Mouse (Mus musculus): ENCODE data around the gene Dnm3. TPM values are rescaled to one million over a fixed set of nuclear protein-coding genes. Genes with fewer than 3 reads are reported as not detected.
A peak's percentile ranks its signal among the peaks of the same experiment; 100 is the strongest.

Gene Dnm3
- polyA plus RNA-seq, 1 experiment from 2014 or later, result 1.1 TPM

DNA sequence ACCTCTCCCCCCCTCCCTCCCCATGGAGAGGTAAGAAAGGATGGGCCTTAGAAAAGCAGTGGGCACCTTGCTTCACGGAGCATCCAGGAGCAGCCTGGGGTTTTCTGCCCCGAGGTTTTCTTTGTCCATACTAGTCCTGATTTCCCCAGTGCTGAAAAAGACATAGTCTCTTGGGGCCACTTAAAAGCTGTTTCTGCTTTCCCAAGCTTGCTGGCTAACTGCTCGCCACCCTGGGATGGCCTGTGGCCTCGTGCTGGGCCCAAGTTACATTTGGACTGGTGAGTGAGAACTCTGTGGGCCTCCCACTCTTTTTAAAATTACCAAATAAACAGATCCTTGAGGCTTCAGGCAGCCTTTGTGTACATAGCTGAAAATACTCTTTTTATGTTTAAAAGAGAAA, 500.5 kb downstream of the Dnm3 start:
- ATAC-seq (ENCODE audit: insufficient number of reproducible peaks, low FRiP score), result no peak
- peaks cover 15% of the 10 kb centered on the region for H3K4me1 ChIP-seq (replicated peaks)
- no peak overlapping the region for H3K9ac ChIP-seq
- no peaks in the 10 kb centered on the region for H3K36me3 ChIP-seq
- no peaks in the 10 kb centered on the region for H3K9me3 ChIP-seq (replicated peaks)
- no peak overlapping the region for H3K27ac ChIP-seq (ENCODE audit: poor library complexity, severe bottlenecking)
- H3K4me3 ChIP-seq, result no peak overlapping the region
- H3K4me2 ChIP-seq, result no peak overlapping the region
- 72% methylated on average over 4 of the region's 4 CpGs for WGBS
- H3K27me3 ChIP-seq (replicated peaks), result no peaks in the 10 kb centered on the region

DNA sequence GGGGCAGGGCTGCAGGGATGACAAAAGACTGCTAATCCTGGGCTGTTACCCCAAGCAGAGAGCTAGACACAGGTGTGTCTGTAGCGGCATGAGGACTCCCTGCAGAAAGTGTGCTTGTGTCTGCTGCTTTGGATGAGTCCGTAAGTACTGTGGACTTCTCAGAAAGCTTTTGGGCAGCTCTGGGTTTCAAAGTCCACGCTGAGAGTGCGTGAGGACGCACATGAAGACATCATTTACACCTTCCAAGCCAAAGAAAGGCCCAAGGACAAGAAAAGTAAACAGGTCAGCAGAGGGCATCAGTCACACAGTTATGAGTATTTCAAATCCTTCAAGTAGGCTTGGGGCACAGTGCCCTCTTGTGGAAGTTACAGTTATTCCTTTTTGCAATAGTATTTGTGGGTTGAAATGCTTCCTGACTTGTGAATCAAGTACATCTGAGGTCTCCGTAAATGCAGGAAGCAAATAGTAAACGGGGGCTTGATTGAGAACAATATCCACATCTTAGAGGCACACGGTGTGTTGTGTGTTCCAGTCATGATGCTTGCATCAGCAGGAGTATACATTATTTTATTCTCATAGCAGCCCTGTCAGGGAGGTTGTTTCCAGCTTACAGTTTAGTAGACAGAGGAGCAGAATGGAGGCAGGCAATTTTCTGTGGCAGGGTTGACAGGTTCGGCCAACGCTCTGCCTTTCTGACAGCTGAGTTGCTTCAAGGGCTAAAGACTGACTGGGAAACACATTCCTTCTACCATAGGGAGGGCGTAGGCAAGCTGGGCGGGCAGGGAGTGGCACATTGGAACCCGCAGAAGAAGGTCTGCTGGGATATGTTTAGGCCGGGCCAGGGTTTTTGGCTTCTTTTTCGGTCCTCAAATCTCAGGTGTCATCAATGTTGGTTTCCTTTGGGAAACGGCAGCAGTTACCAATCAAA, 501.3 kb downstream of the Dnm3 start:
- no peak for ATAC-seq (ENCODE audit: insufficient number of reproducible peaks, low FRiP score)
- H3K27me3 ChIP-seq (replicated peaks), result no peaks in the 10 kb centered on the region
- H3K9me3 ChIP-seq (replicated peaks), result no peaks in the 10 kb centered on the region
- H3K4me3 ChIP-seq, result no peak overlapping the region
- H3K4me1 ChIP-seq (replicated peaks), result peaks cover 15% of the 10 kb centered on the region
- no peaks in the 10 kb centered on the region for H3K36me3 ChIP-seq
- peak overlapping the region; percentile 23; the same call in 1 of the 2 replicates for H3K4me2 ChIP-seq
- H3K27ac ChIP-seq (ENCODE audit: poor library complexity, severe bottlenecking), result no peak overlapping the region
- peak overlapping the region; percentile 41; the same call in 1 of the 2 replicates for H3K9ac ChIP-seq
- WGBS, result 46% methylated on average over 16 of the region's 16 CpGs

DNA sequence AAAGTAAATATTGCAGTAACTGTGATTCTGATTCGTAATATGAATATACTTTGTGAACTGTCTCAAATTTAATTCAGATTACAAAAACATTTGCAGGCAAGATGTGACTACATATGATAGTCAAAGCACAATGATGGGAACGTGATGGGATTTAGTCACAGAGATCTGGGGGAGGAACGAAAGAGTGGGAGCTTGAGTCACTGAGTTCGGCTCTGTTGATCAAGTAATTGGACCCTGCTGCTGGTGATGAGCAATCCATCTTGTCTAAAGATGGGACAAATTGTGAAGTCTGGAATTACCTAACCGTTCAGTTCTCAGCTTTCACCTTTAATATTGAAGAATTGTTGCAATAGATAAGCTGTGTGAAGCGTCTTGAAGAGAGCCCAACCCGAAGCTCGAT, 505.6 kb downstream of the Dnm3 start:
- peaks cover 11% of the 10 kb centered on the region for H3K36me3 ChIP-seq
- no peak overlapping the region for H3K4me3 ChIP-seq
- no peak overlapping the region for H3K9ac ChIP-seq
- H3K9me3 ChIP-seq (replicated peaks), result no peaks in the 10 kb centered on the region
- H3K4me2 ChIP-seq, result no peak overlapping the region
- no peak for ATAC-seq (ENCODE audit: insufficient number of reproducible peaks, low FRiP score)
- WGBS, result 85% methylated on average over 8 of the region's 8 CpGs
- no peak overlapping the region for H3K27ac ChIP-seq (ENCODE audit: poor library complexity, severe bottlenecking)
- peaks cover 24% of the 10 kb centered on the region for H3K4me1 ChIP-seq (replicated peaks)
- no peaks in the 10 kb centered on the region for H3K27me3 ChIP-seq (replicated peaks)

DNA sequence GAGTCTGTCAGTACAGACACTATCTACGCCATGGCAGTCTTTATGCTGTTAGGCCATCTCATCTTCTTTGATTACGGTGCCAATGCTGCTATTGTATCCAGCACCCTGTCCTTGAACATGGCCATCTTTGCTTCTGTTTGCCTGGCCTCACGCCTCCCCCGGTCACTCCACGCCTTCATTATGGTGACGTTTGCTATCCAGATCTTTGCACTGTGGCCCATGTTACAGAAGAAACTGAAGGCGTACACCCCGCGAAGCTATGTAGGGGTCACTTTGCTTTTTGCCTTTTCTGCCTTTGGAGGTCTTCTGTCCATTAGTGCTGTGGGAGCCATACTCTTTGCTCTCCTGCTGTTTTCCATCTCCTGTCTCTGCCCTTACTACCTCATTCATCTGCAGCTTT, 507.0 kb downstream of the Dnm3 start:
- ATAC-seq (ENCODE audit: insufficient number of reproducible peaks, low FRiP score), result no peak
- Histone ChIP-seq H3K9me3 (replicated peaks) (no peaks in the 10 kb centered on the region), H3K4me1 (replicated peaks) (peaks cover 16% of the 10 kb centered on the region), H3K27me3 (replicated peaks) (no peaks in the 10 kb centered on the region), H3K4me2 (no peak overlapping the region), H3K4me3 (no peak overlapping the region), H3K36me3 (peaks cover 11% of the 10 kb centered on the region), H3K27ac (ENCODE audit: poor library complexity, severe bottlenecking) (no peak overlapping the region), H3K9ac (no peak overlapping the region)
- 93% methylated on average over 9 of the region's 9 CpGs for WGBS

DNA sequence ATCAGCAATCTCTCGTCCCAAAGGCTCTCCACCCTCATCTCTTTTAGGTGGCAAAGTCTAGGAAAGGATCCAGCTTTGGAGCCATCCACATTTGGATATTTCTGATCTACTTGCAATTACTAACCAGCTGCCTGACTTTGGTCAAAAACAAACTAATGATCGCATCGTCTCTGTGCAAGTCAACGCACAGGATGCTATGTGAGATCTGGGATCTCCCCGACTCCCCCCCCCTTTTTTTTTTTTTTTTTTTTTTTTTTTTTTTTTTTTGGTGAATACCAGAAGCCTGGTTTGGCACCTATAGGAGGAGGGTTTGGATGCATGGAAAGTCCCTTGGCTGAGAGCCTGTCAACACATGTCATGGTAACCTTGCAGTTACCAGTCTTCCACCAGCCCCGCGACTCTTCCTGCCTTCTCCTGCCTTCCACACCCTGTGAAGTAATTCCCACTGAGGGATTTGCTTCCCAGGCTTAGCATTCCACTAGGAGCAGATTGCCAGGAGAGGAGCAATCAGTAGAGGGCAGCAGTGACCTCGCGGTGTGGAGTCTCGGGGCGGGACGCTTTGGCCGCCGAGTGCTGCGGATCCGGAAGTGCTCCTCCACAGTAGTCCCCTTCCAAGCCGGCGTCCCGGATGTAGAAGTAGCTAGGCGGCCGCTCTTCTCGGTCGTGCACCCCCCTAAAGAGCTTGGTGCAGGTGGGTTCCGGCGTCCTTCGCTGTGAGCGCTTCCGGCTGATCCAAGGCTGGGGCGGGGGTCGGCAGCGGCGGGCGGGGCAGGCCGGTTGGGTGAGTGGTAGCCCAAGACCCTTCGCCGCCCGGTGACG, 509.0 kb downstream of the Dnm3 start, which contains the start of gene Pigc:
TSS of gene Pigc (plus strand) at position 598 of the 819 bp plus-strand sequence.
- Histone ChIP-seq H3K4me2 (peak within 1 kb of the TSS; percentile 69), H3K27me3 (replicated peaks) (peaks cover 7% of the 10 kb centered on the region; the same call in 1 of the 2 replicates), H3K36me3 (peaks cover 11% of the 10 kb centered on the region), H3K4me3 (peak within 1 kb of the TSS; percentile 89), H3K9me3 (replicated peaks) (no peaks in the 10 kb centered on the region), H3K4me1 (replicated peaks) (peaks cover 13% of the 10 kb centered on the region), H3K9ac (peak within 1 kb of the TSS; percentile 78), H3K27ac (ENCODE audit: poor library complexity, severe bottlenecking) (peak within 1 kb of the TSS; percentile 83)
- 3% methylated on average over 38 of the region's 38 CpGs for WGBS
- ATAC-seq (ENCODE audit: insufficient number of reproducible peaks, low FRiP score), result peak; percentile 96

DNA sequence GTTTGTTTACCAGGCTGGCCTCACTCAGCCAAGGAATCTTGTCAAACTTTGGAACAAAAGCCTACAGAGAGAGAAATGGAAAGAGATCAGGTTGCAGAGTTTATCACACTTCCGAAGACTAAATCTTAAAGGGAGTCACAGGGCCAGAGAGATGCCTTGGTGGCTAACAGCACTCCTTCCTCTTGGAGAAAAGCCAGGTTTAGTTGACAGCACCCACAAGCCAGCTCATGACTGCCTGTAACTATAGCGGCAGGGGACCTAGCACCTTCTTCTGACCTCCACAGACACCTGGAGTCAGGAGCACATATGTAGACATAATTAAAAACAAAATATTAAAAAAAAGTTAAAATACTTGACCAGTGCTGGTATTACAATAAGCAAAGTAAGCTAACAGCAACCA, 509.9 kb downstream of the Dnm3 start:
- no peak overlapping the region for H3K4me2 ChIP-seq
- H3K36me3 ChIP-seq, result peaks cover 11% of the 10 kb centered on the region
- H3K27ac ChIP-seq (ENCODE audit: poor library complexity, severe bottlenecking), result no peak overlapping the region
- H3K9ac ChIP-seq, result no peak overlapping the region
- peaks cover 9% of the 10 kb centered on the region for H3K4me1 ChIP-seq (replicated peaks)
- H3K9me3 ChIP-seq (replicated peaks), result no peaks in the 10 kb centered on the region
- peaks cover 7% of the 10 kb centered on the region; the same call in 1 of the 2 replicates for H3K27me3 ChIP-seq (replicated peaks)
- 69% methylated on average over 2 of the region's 2 CpGs for WGBS
- ATAC-seq (ENCODE audit: insufficient number of reproducible peaks, low FRiP score), result no peak
- no peak overlapping the region for H3K4me3 ChIP-seq

DNA sequence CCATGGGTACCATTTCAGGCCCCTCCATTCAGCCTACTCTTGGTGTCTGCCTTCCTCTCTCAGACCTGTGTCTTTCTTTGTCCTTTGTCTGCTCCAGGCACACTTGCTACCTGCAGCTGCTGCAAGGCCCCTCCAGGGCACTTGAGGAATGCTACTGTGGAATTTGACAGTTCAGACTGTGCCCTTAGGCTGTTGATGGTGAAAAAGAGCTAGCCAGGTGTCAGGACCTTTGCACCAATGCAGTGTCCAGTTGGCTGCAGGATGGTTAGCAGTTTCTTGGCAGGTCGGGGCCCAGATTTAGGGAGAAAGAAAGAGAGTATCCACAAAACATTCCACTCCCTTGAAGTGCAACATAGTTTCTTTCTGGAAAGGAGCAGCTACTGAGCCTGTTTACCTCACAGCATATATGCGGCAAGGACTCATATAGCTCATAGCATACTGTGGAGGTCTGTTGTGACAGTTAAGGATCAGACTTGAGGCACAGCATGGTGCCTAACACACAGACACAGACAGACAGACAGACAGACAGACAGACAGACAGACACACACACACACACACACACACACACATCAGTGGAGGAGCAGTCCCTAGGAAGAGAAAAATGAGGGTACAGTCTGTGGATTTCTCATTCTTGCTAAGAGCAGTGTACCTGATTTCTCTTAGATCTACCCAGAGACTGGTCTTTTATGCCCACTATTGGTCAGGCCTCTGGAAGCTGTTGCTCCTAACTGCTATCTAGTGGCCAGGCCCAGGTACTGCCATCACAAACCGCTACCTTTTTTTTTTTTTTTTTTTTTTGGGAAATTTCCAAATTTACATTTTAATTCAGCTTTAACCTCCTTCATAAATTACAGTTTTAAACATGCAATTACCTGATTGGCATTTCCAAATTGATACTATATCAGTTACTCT, 515.1 kb downstream of the Dnm3 start:
- 43% methylated on average over 3 of the region's 3 CpGs for WGBS
- no peak overlapping the region for H3K4me2 ChIP-seq
- H3K9me3 ChIP-seq (replicated peaks), result no peaks in the 10 kb centered on the region
- peaks cover 6% of the 10 kb centered on the region for H3K4me1 ChIP-seq (replicated peaks)
- H3K27me3 ChIP-seq (replicated peaks), result peaks cover 7% of the 10 kb centered on the region; the same call in 1 of the 2 replicates
- H3K27ac ChIP-seq (ENCODE audit: poor library complexity, severe bottlenecking), result no peak overlapping the region
- no peaks in the 10 kb centered on the region for H3K36me3 ChIP-seq
- H3K9ac ChIP-seq, result no peak overlapping the region
- H3K4me3 ChIP-seq, result no peak overlapping the region
- ATAC-seq (ENCODE audit: insufficient number of reproducible peaks, low FRiP score), result no peak

DNA sequence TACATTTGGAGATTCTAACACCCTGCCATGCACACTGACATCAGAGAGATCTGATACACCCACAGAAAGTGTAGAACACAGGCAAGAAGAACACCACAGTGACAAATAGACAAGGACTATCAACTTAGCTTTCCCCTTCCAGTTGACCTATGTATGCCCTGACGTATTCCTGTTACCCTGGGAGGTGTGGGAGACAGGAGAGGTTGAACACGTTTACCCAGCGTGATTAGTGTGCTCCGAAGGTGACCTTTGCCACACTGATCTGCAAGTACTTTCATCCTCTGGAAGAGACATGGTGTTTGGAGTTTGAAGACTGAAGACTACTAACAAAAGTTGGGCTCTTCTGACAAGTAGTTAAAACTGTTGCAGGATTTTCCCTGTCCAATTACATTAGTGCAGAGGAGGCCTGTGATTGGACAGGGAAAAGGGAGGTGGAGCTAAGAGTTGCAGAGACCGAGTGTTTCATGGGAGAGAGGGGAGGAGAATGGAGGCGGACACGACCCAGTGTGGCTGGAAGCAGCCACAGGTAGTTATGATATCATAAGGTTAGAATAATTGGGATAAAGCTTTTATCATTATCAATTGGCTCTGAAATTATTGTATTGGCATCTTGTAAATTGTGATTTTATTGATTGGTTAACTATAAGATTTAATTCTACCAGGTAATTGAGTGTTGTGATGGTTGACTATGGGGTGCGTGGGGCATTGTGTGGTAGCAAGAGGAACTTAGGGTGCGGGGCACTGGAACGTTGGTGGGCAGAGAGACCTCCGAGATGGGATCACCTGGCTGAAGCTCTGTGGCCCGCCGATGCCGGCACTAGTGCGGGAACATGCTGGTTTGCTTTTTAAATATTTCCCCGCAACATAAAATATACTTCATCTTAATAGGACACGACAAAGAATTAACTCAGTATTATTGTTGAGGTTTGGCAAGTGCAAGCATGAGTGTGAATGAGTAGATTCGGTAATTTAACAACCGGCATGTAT, 519.6 kb downstream of the Dnm3 start:
- 75% methylated on average over 19 of the region's 19 CpGs for WGBS
- H3K27ac ChIP-seq (ENCODE audit: poor library complexity, severe bottlenecking), result no peak overlapping the region
- ATAC-seq (ENCODE audit: insufficient number of reproducible peaks, low FRiP score), result no peak
- H3K27me3 ChIP-seq (replicated peaks), result no peaks in the 10 kb centered on the region
- no peak overlapping the region for H3K4me2 ChIP-seq
- H3K9me3 ChIP-seq (replicated peaks), result no peaks in the 10 kb centered on the region
- peaks cover 6% of the 10 kb centered on the region for H3K4me1 ChIP-seq (replicated peaks)
- no peak overlapping the region for H3K4me3 ChIP-seq
- H3K36me3 ChIP-seq, result no peaks in the 10 kb centered on the region
- no peak overlapping the region for H3K9ac ChIP-seq

DNA sequence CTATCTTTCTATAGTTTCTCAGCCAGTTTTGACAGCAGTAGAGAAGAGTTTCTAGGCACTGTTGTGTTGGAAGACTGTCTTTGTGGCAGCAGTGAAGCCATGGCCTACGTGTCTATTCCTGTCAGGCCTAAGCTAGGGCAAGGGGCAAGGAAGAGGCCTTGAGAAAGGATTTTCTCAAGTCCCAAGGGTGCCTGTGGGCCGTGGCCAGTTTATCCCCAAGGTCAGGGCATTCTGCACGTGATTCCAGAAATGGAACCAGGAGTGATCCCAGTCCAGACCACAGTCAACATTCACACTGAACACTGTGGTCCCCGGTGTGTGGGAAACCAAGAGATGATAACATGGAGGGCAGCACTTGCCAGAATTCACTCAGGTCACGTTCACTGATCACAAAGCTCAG, 522.0 kb downstream of the Dnm3 start:
- no peaks in the 10 kb centered on the region for H3K9me3 ChIP-seq (replicated peaks)
- H3K4me1 ChIP-seq (replicated peaks), result no peaks in the 10 kb centered on the region
- no peak for ATAC-seq (ENCODE audit: insufficient number of reproducible peaks, low FRiP score)
- H3K4me2 ChIP-seq, result no peak overlapping the region
- no peak overlapping the region for H3K9ac ChIP-seq
- H3K27me3 ChIP-seq (replicated peaks), result no peaks in the 10 kb centered on the region
- no peaks in the 10 kb centered on the region for H3K36me3 ChIP-seq
- WGBS, result 52% methylated on average over 5 of the region's 5 CpGs
- no peak overlapping the region for H3K27ac ChIP-seq (ENCODE audit: poor library complexity, severe bottlenecking)
- no peak overlapping the region for H3K4me3 ChIP-seq

DNA sequence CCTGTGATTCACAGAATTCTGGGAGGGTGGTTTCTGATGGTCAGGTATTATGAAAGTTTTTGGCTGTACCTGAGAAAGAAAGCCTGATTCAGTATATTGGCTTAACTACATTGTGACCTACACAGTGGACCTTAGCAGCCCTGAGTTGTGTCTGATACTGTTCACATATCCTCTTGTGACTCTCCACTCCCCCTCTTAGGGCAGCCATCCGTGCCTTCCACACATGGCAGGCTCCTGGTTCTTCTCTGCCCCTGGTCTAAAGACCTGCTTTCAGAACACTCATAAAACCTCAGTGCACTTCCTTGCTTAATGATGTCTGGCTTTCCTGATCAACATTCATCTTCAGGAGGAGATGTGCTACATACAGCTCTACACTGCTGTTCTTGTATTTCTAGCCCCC, 525.2 kb downstream of the Dnm3 start:
- Histone ChIP-seq H3K4me1 (replicated peaks) (no peaks in the 10 kb centered on the region), H3K4me2 (no peak overlapping the region), H3K27ac (ENCODE audit: poor library complexity, severe bottlenecking) (no peak overlapping the region), H3K27me3 (replicated peaks) (no peaks in the 10 kb centered on the region), H3K36me3 (no peaks in the 10 kb centered on the region), H3K9me3 (replicated peaks) (no peaks in the 10 kb centered on the region), H3K4me3 (no peak overlapping the region), H3K9ac (no peak overlapping the region)
- 47% methylated on average over 1 of the region's 1 CpGs for WGBS
- ATAC-seq (ENCODE audit: insufficient number of reproducible peaks, low FRiP score), result no peak

All from heart, embryonic 12.5 days (tissue).